Comparison of ENCODE assay signal across 26 mouse cellular contexts in the genomic region with DNA sequence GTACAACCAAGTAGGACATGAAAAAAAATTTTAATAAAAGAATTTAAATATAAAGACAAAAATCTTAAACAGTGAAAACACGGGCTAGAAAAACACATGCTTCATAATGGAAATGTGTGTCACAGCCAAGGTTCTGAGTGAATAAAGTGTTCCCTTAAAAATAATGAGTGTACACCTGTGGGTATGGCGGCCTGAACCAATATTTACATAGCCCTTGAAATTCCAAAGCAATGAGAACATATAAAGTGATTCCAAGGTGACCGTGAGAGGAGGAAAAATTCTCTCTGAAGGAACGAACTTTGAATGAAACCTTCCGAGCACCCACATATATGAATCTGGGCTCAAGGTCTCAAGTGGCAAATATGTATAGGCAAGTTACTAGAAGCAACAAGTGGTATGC.
"Had no signal": no experiment of that assay in that cellular context is flagged by ENCODE, and none has a peak within 500 bp of the region (broad histone marks: within the 10 kb centered on the region; RNA-seq: fewer than 3 reads in every experiment).

No protein-coding gene starts in this region.

- H3K36me3 ChIP-seq: forebrain, embryonic 15.5 days; heart, embryonic 10.5 days; heart, embryonic 12.5 days; hindbrain, embryonic 10.5 days; hindbrain, embryonic 12.5 days; intestine, embryonic 15.5 days; limb, embryonic 13.5 days had no signal

- H3K27ac ChIP-seq: forebrain, embryonic 15.5 days; heart, adult 2 months; heart, embryonic 10.5 days; hindbrain, embryonic 10.5 days; hindbrain, embryonic 12.5 days; hindbrain, embryonic 14.5 days; intestine, embryonic 15.5 days; limb, embryonic 13.5 days had no signal

- ATAC-seq: forebrain, embryonic 15.5 days; forebrain, postnatal 0 days; hindbrain, embryonic 16.5 days; inflammation-experienced regulatory T-cells, adult 6 months; intestine, embryonic 15.5 days; intestine, postnatal 0 days had no signal

- H3K4me3 ChIP-seq: forebrain, embryonic 15.5 days; heart, adult 2 months; heart, embryonic 10.5 days; heart, embryonic 12.5 days; hindbrain, embryonic 10.5 days; hindbrain, embryonic 12.5 days; intestine, embryonic 15.5 days; limb, embryonic 13.5 days had no signal

- H3K9ac ChIP-seq: forebrain, embryonic 15.5 days; forebrain, postnatal 0 days; heart, embryonic 12.5 days; hindbrain, embryonic 12.5 days; hindbrain, embryonic 14.5 days; intestine, embryonic 15.5 days; limb, embryonic 13.5 days had no signal

- H3K4me1 ChIP-seq: intestine, embryonic 15.5 days had no signal

- H3K4me2 ChIP-seq: forebrain, embryonic 15.5 days; heart, embryonic 12.5 days; hindbrain, embryonic 12.5 days; hindbrain, embryonic 14.5 days; intestine, embryonic 15.5 days; limb, embryonic 13.5 days had no signal

- DNase-seq: forebrain, postnatal 0 days; gastrocnemius, postnatal 14 days; gastrocnemius, postnatal 36 days; heart, adult 11 months; heart, adult 2 months; heart, postnatal 10 days; heart, postnatal 4 days; kidney, adult 18-20 months; kidney, adult 8-10 months; kidney, postnatal 10 days; kidney, postnatal 25 days; kidney, postnatal 4 days; layer of hippocampus, adult 9-11 months; layer of hippocampus, postnatal 36 days; left cerebral cortex, postnatal 4 days had no signal

- H3K27me3 ChIP-seq: forebrain, embryonic 15.5 days; heart, embryonic 12.5 days; hindbrain, embryonic 12.5 days; intestine, embryonic 15.5 days; limb, embryonic 13.5 days had no signal

- H3K9me3 ChIP-seq: forebrain, embryonic 15.5 days; heart, embryonic 10.5 days; heart, embryonic 12.5 days; hindbrain, embryonic 10.5 days; hindbrain, embryonic 12.5 days; intestine, embryonic 15.5 days; limb, embryonic 13.5 days had no signal
